Mouse (Mus musculus) thymus, adult 2 months (tissue): ENCODE results near the gene BC005537.

Experiments used
- CTCF ChIP-seq: fragments of 200-500 bp; IDR thresholded peaks from 2 replicates; pipeline ENCODE4 v1.5.1; 2012; ENCODE audit warnings: mild to moderate bottlenecking, control low read depth, low read length, moderate library complexity, borderline replicate concordance; ENCODE audit not compliant: control insufficient read depth, poor library complexity, insufficient read depth; ENCODE audit errors: extremely low read depth
- POLR2A ChIP-seq: fragments of 200-500 bp; IDR thresholded peaks from 2 replicates; pipeline ENCODE4 v1.6.1; 2012; ENCODE audit warnings: mild to moderate bottlenecking, low read length, control low read depth, moderate library complexity; ENCODE audit not compliant: control insufficient read depth, poor library complexity, insufficient read depth; ENCODE audit errors: extremely low read depth

DNA sequence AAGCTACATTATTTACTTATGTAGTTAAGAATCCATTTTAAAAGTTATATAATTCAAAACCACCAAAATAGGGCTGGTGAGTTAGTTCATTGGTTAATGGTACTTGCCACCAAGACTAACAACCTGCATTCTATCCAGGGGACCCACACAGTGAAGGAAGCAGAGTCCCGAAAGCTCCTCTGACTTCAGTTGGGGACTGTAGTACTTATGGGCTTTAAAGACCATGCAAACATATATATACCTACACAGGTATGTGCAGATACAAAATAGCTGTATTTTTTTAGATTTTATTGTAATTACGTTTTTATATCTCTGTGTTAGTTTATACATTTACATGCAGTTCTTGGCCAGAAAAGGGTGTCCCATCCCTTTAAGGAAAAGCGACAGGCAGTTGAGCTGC, 44.7 kb upstream of the BC005537 start:
- TF ChIP-seq POLR2A, result no peak
- TF ChIP-seq CTCF, result no peak
